ENCODE assay signal across 8 mouse cellular contexts in genomic region chr16:11323324-11324051, GRCm38 (mm10). TPM values are rescaled to one million over a fixed set of nuclear protein-coding genes. Genes with fewer than 3 reads are reported as not detected.
DNase-seq lines count a peak whose midpoint lies in the region; ATAC-seq and TF ChIP-seq lines count a peak whose summit lies in the region.

No protein-coding gene starts in this region.

- peak overlapping the region; percentile 80 for H3K27ac ChIP-seq in neural tube, embryonic 11.5 days (ENCODE audit: low read depth, low read length)
- no peak overlapping the region for H3K27ac ChIP-seq in embryonic fibroblast, embryonic 13.5 days (ENCODE audit: insufficient read depth, low read length)
- H3K27ac ChIP-seq in hindbrain, embryonic 13.5 days = peak overlapping the region; percentile 93
- H3K27ac ChIP-seq in limb, embryonic 10.5 days = peak overlapping the region; percentile 85
- peak overlapping the region; percentile 87 for H3K27ac ChIP-seq in midbrain, embryonic 12.5 days (replicated peaks)

- no peaks in the 10 kb centered on the region for H3K9me3 ChIP-seq in neural tube, embryonic 11.5 days (ENCODE audit: control insufficient read depth, low read length)
- H3K9me3 ChIP-seq in hindbrain, embryonic 13.5 days = no peaks in the 10 kb centered on the region
- H3K9me3 ChIP-seq in limb, embryonic 10.5 days (replicated peaks) = no peaks in the 10 kb centered on the region
- no peaks in the 10 kb centered on the region for H3K9me3 ChIP-seq in midbrain, embryonic 12.5 days

- peak; percentile 51 for ATAC-seq in neural tube, embryonic 11.5 days (ENCODE audit: insufficient read depth, low FRiP score, low TSS enrichment)
- ATAC-seq in hindbrain, embryonic 13.5 days (ENCODE audit: low FRiP score) = peak; percentile 60
- peak; percentile 64 for ATAC-seq in midbrain, embryonic 12.5 days (ENCODE audit: low FRiP score, low read depth)

- H3K4me2 ChIP-seq in neural tube, embryonic 11.5 days (ENCODE audit: low read depth) = peak overlapping the region; percentile 88
- H3K4me2 ChIP-seq in hindbrain, embryonic 13.5 days = peak overlapping the region; percentile 95
- peak overlapping the region; percentile 94 for H3K4me2 ChIP-seq in midbrain, embryonic 12.5 days (replicated peaks)

- no peak for TF ChIP-seq POLR2A in embryonic fibroblast, embryonic 13.5 days (IDR thresholded peaks at IDR 0.05; ENCODE audit: low read depth, low read length)

- H3K9ac ChIP-seq in neural tube, embryonic 11.5 days (ENCODE audit: low read length) = peak overlapping the region; percentile 83
- peak overlapping the region; percentile 88 for H3K9ac ChIP-seq in hindbrain, embryonic 13.5 days
- H3K9ac ChIP-seq in midbrain, embryonic 12.5 days (replicated peaks) = peak overlapping the region; percentile 90

- peak overlapping the region; percentile 84 for H3K4me3 ChIP-seq in neural tube, embryonic 11.5 days (ENCODE audit: low read depth, low read length)
- H3K4me3 ChIP-seq in embryonic fibroblast, embryonic 13.5 days (ENCODE audit: insufficient read depth, low read length) = peak overlapping the region; percentile 67
- H3K4me3 ChIP-seq in hindbrain, embryonic 13.5 days = peak overlapping the region; percentile 80
- H3K4me3 ChIP-seq in limb, embryonic 10.5 days = peak overlapping the region; percentile 79
- H3K4me3 ChIP-seq in midbrain, embryonic 12.5 days = peak overlapping the region; percentile 92

- H3K4me1 ChIP-seq in neural tube, embryonic 11.5 days (ENCODE audit: control insufficient read depth, insufficient read depth, low read length) = peaks cover 6% of the 10 kb centered on the region; the same call in 1 of the 2 replicates
- H3K4me1 ChIP-seq in embryonic fibroblast, embryonic 13.5 days (ENCODE audit: control insufficient read depth, insufficient read depth, low read length) = no peaks in the 10 kb centered on the region
- peaks cover 13% of the 10 kb centered on the region for H3K4me1 ChIP-seq in hindbrain, embryonic 13.5 days (replicated peaks)
- H3K4me1 ChIP-seq in limb, embryonic 10.5 days = peaks cover 16% of the 10 kb centered on the region
- peaks cover 12% of the 10 kb centered on the region for H3K4me1 ChIP-seq in midbrain, embryonic 12.5 days

- H3K36me3 ChIP-seq in neural tube, embryonic 11.5 days (ENCODE audit: control insufficient read depth, insufficient read depth, low read length) = no peaks in the 10 kb centered on the region
- H3K36me3 ChIP-seq in hindbrain, embryonic 13.5 days = no peaks in the 10 kb centered on the region
- no peaks in the 10 kb centered on the region for H3K36me3 ChIP-seq in limb, embryonic 10.5 days
- no peaks in the 10 kb centered on the region for H3K36me3 ChIP-seq in midbrain, embryonic 12.5 days

- DNase-seq in neural tube, embryonic 11.5 days (ENCODE audit: low spot score) = peak; percentile 50
- no peak for DNase-seq in neural tube, embryonic 10.5 days (ENCODE audit: extremely low spot score, low spot score)
- peak; percentile 9 for DNase-seq in T-cell, adult 2 months (ENCODE audit: low spot score)
- no peak for DNase-seq in limb, embryonic 10.5 days (ENCODE audit: low spot score)
- DNase-seq in thymus, postnatal 4 days = peak; percentile 40

- no peak for TF ChIP-seq CTCF in embryonic fibroblast, embryonic 13.5 days (IDR thresholded peaks at IDR 0.05; ENCODE audit: borderline replicate concordance, insufficient read depth, low read length)

- H3K27me3 ChIP-seq in neural tube, embryonic 11.5 days (ENCODE audit: control insufficient read depth, insufficient read depth, low read length) = no peaks in the 10 kb centered on the region
- no peaks in the 10 kb centered on the region for H3K27me3 ChIP-seq in hindbrain, embryonic 13.5 days
- no peaks in the 10 kb centered on the region for H3K27me3 ChIP-seq in limb, embryonic 10.5 days (ENCODE audit: low read depth, poor library complexity, severe bottlenecking)
- no peaks in the 10 kb centered on the region for H3K27me3 ChIP-seq in midbrain, embryonic 12.5 days

- 6% methylated on average over 17 of the region's 17 CpGs for WGBS in neural tube, embryonic 11.5 days
- WGBS in hindbrain, embryonic 13.5 days = 5% methylated on average over 17 of the region's 17 CpGs
- 6% methylated on average over 17 of the region's 17 CpGs for WGBS in limb, embryonic 10.5 days
- WGBS in midbrain, embryonic 12.5 days = 6% methylated on average over 17 of the region's 17 CpGs

RNA-seq across cellular contexts. Expression of gene Snx29, which starts 0.8 kb away (rescaled TPM):
- 9.7 and 10.6 TPM in 2 replicates for polyA plus RNA-seq in neural tube, embryonic 11.5 days (2014; fragmentation: Nextera tagmentation; extraction: Ambion mirVana)
- polyA plus RNA-seq in embryonic fibroblast, embryonic 13.5 days (2011; ENCODE audit: insufficient read length, low read depth, missing spikeins) = 2.7 and 4.9 TPM in 2 replicates
- 20.9 and 22.7 TPM in 2 replicates for polyA plus RNA-seq in hindbrain, embryonic 13.5 days (2015; fragmentation: Nextera tagmentation; extraction: Ambion mirVana)
- polyA plus RNA-seq in limb, embryonic 10.5 days (2016; fragmentation: Nextera tagmentation; extraction: Ambion mirVana) = 9.9 and 12.5 TPM in 2 replicates
- polyA plus RNA-seq in midbrain, embryonic 12.5 days (2016; fragmentation: Nextera tagmentation; extraction: Ambion mirVana) = 19.6 and 19.9 TPM in 2 replicates

RNA-seq across cellular contexts. Expression of gene Tnfrsf17, which starts 9.9 kb away (rescaled TPM):
- polyA plus RNA-seq in neural tube, embryonic 11.5 days (2014; fragmentation: Nextera tagmentation; extraction: Ambion mirVana) = not detected in 2 replicates
- not detected in 2 replicates for polyA plus RNA-seq in embryonic fibroblast, embryonic 13.5 days (2011; ENCODE audit: insufficient read length, low read depth, missing spikeins)
- not detected in 2 replicates for polyA plus RNA-seq in hindbrain, embryonic 13.5 days (2015; fragmentation: Nextera tagmentation; extraction: Ambion mirVana)
- polyA plus RNA-seq in limb, embryonic 10.5 days (2016; fragmentation: Nextera tagmentation; extraction: Ambion mirVana) = not detected in 2 replicates
- not detected in 2 replicates for polyA plus RNA-seq in midbrain, embryonic 12.5 days (2016; fragmentation: Nextera tagmentation; extraction: Ambion mirVana)

Comparison
In these comparisons a context has a peak if more than half of its experiments do, and no peak if none do; other contexts are left out.
1. DNase-seq: peak in neural tube, embryonic 11.5 days (single experiment), T-cell, adult 2 months (single experiment) and thymus, postnatal 4 days (single experiment); none in neural tube, embryonic 10.5 days (single experiment) and limb, embryonic 10.5 days (single experiment).
2. Peak in every context shown above with its lines, with median percentiles within 50 percentile points of each other: ATAC-seq, H3K4me2 ChIP-seq, H3K4me3 ChIP-seq and H3K9ac ChIP-seq.